Mouse (Mus musculus): ENCODE data around the gene Slc25a3. TPM values are rescaled to one million over a fixed set of nuclear protein-coding genes. Genes with fewer than 3 reads are reported as not detected.

Slc25a3 gene
- 253 and 281 TPM in 2 replicates for polyA plus RNA-seq (2012; ENCODE audit: insufficient read depth, low replicate concordance)

DNA sequence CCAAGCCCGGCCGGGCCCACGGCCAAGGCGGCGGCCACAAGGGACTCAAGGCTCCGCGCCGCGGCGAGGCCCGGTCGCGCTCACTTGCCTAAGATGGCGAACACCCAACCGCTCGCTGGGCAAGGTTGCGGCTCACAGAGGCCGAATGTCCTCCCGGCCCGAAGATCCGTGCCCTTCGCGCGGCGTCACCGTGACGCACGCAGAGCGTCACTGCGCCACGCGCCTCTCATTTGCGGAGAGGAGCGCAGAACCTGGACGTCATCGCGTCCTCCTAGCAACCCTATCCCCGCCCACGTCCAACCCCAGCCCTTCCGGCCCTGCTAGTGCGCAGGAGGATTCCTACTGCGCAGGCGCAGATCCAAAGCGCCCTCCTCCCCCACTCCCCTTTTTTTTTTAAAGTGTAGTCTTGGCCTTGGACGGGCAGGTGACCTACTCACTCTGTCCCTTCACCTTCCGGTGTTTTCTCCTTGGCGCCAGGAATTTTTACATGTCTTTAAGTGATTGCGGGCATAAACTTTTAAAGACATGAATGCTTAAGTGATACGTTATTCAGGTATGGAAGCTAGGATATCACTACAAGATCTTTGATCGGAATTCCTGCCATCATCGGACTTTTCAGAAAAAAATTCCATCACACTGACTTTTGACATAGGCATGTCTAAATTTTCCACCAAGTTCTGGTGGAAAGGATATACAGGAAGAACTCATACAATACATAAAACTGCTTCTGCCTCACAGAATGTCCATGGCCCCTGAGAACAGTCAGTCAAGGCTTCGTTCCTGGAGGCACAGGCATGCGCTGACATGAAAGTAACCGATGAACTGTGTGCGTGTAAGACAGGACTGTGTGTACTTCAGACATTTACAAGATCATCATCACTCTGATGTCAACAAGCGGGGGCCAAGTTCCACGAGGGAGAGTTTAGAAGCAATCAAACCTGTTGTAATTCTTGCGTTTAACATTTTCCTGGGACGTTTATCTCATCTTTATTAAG lies at the start of gene Slc25a3:
TSS of gene Slc25a3 (minus strand) at position 232 of the 995 bp plus-strand sequence.
- Histone ChIP-seq H3K4me1 (peaks cover 40% of the 10 kb centered on the region), H3K9me3 (no peaks in the 10 kb centered on the region), H3K27me3 (replicated peaks) (no peaks in the 10 kb centered on the region), H3K4me3 (replicated peaks) (peak within 1 kb of the TSS; percentile 96), H3K36me3 (replicated peaks; ENCODE audit: low read length) (peaks cover 31% of the 10 kb centered on the region)
- TF ChIP-seq GATA1 (IDR thresholded peaks at IDR 0.05; ENCODE audit: borderline replicate concordance, low read length), result no peak
- TF ChIP-seq FLI1 (IDR thresholded peaks at IDR 0.05; ENCODE audit: low read length), result no peak

DNA sequence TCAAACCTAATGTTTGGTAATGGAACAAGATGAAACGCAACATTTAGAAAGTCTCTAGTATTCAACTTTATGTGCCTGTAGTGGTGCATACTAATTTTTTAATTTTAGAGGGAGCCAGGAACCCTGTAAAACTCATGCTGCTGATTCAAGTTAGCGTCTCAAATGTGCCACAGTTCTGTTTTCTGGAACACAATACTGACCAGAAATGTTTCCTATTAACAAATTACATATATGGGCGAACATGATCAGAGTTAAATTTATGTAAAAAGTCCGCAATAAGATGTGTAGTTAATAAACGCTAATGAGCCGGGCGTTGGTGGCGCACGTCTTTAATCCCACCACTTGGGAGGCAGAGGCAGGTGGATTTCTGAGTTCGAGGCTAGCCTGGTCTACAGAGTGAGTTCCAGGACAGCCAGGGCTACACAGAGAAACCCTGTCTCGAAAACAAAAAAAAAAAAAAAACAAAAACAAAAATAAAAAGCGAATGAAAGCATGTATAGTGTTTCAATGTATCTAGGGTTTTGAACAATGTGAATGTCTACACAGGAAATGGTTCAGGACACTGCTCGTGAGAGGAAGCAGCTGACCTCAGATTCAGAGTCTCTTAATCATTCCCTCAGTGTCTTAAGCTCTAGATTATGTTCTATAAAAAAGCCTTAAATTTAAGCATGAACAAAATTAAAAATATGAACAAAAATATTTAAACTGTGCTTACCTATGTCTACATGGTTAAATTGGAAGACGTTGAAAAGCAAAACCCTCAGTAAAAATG lies 48.7 kb upstream of the Slc25a3 start:
- no peaks in the 10 kb centered on the region for H3K36me3 ChIP-seq (replicated peaks; ENCODE audit: low read length)
- H3K4me1 ChIP-seq, result peaks cover 38% of the 10 kb centered on the region
- H3K27me3 ChIP-seq (replicated peaks), result no peaks in the 10 kb centered on the region
- H3K4me3 ChIP-seq (replicated peaks), result peak overlapping the region; percentile 99
- H3K9me3 ChIP-seq, result no peaks in the 10 kb centered on the region
- TF ChIP-seq GATA1 (IDR thresholded peaks at IDR 0.05; ENCODE audit: borderline replicate concordance, low read length) (no peak), FLI1 (IDR thresholded peaks at IDR 0.05; ENCODE audit: low read length) (no peak)

DNA sequence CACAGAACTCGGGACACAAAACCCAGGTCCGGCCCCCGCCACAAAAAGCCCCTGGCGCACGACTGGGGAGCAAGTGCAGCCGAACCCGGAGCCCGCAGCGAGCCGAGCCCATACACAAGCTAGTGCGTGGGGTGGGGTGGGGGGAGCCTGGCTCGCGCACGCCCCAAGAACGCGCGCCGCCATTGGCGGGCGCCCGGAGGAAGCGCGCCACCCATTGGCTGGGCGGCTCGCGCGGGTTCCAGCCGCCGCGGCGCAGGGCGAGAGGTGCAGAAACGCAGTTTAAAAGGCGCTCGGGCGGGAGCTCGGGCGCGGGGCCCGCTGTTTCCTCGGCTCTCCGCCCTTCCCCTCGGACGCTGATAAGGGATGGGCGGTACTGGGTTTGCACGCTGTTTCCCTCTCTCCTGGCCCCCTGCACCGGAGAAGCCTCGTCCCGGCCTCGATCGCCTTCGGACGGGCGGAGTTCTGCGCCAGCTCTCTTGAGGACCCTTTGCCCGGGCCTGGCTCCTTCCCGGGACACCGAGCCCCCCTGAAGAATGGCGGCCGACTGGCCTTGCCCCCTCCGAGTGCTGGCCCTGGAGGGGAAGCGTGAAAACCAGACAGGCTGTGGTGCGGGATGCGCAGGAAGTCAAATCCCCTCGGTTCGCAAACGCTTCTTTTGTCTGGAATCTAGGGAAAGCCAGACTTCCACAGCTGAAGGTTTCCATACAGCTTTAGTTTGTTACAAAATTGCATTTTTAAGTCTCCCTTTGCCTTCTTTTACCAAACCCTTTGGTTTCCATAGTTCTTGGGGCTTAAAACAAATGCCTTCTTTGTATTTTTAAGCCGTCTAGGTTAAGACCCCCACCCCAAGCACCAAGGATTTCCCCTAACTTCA lies 47.8 kb upstream of the Slc25a3 start:
- Histone ChIP-seq H3K27me3 (replicated peaks) (no peaks in the 10 kb centered on the region), H3K36me3 (replicated peaks; ENCODE audit: low read length) (no peaks in the 10 kb centered on the region), H3K9me3 (no peaks in the 10 kb centered on the region), H3K4me1 (peaks cover 40% of the 10 kb centered on the region), H3K4me3 (replicated peaks) (peak overlapping the region; percentile 99)
- TF ChIP-seq FLI1 (IDR thresholded peaks at IDR 0.05; ENCODE audit: low read length) (no peak), GATA1 (IDR thresholded peaks at IDR 0.05; ENCODE audit: borderline replicate concordance, low read length) (no peak)

DNA sequence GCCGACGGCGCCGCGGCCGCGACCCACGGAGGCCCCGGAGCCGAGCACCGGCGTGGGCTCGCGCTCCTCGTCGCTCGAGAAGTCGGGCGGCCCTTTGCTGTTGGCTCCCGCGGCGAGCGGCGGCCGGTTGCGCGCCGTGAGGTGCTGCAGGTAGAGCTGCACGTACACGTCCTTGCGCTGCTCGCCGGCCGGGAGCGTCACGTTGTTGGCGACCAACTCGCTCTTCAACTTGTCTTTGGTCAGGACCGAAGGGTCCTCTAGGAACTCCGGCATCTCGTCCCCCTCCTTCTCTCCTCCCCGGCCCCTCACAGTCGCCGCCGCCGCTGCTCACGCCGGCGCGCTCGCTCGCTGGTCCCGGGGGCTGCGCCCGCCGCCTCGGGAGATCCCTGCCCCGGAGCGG lies 47.2 kb upstream of the Slc25a3 start:
- no peaks in the 10 kb centered on the region for H3K27me3 ChIP-seq (replicated peaks)
- H3K4me3 ChIP-seq (replicated peaks), result peak overlapping the region; percentile 99
- H3K9me3 ChIP-seq, result no peaks in the 10 kb centered on the region
- H3K4me1 ChIP-seq, result peaks cover 41% of the 10 kb centered on the region
- no peaks in the 10 kb centered on the region for H3K36me3 ChIP-seq (replicated peaks; ENCODE audit: low read length)
- TF ChIP-seq GATA1 (IDR thresholded peaks at IDR 0.05; ENCODE audit: borderline replicate concordance, low read length) (no peak), FLI1 (IDR thresholded peaks at IDR 0.05; ENCODE audit: low read length) (no peak)

GRCm38 (mm10) chr10:91170143-91170941 lies 46.5 kb upstream of the Slc25a3 start:
- H3K36me3 ChIP-seq (replicated peaks; ENCODE audit: low read length), result peaks cover 5% of the 10 kb centered on the region
- H3K9me3 ChIP-seq, result no peaks in the 10 kb centered on the region
- TF ChIP-seq GATA1 (IDR thresholded peaks at IDR 0.05; ENCODE audit: borderline replicate concordance, low read length) (no peak), FLI1 (IDR thresholded peaks at IDR 0.05; ENCODE audit: low read length) (no peak)
- H3K27me3 ChIP-seq (replicated peaks), result no peaks in the 10 kb centered on the region
- peak overlapping the region; percentile 99 for H3K4me3 ChIP-seq (replicated peaks)
- H3K4me1 ChIP-seq, result peaks cover 44% of the 10 kb centered on the region

DNA sequence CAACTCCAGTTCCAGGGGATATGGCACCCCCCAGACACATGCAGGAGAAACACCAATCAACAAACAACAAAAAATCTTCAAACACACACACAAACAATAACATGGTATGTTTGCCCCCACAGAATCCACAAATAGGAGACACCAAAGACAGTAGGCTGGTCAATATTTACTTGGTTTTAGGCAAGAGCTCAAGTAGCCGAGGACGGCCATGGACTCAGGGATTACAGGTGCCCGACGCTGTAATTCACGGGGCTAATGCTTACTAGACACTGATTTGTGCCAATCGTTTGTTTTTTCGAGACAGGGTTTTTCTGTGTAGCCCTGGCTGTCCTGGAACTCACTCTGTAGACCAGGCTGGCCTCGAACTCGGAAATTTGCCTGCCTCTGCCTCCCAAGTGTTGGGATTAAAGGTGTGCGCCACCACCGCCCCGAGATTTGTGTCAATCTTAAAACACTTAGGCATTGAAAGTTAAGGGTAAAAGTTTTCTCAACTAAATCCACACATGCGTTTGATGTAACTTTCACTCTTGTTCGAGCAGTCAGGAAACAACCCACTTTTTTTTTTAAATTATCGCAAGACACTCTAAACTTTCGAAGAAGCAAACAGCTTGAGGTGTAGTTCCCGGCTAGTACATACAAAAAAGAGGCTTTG lies 45.7 kb upstream of the Slc25a3 start:
- no peaks in the 10 kb centered on the region for H3K27me3 ChIP-seq (replicated peaks)
- TF ChIP-seq GATA1 (IDR thresholded peaks at IDR 0.05; ENCODE audit: borderline replicate concordance, low read length), result no peak
- no peaks in the 10 kb centered on the region for H3K9me3 ChIP-seq
- H3K4me3 ChIP-seq (replicated peaks), result peak overlapping the region; percentile 99
- peaks cover 10% of the 10 kb centered on the region for H3K36me3 ChIP-seq (replicated peaks; ENCODE audit: low read length)
- H3K4me1 ChIP-seq, result peaks cover 50% of the 10 kb centered on the region

DNA sequence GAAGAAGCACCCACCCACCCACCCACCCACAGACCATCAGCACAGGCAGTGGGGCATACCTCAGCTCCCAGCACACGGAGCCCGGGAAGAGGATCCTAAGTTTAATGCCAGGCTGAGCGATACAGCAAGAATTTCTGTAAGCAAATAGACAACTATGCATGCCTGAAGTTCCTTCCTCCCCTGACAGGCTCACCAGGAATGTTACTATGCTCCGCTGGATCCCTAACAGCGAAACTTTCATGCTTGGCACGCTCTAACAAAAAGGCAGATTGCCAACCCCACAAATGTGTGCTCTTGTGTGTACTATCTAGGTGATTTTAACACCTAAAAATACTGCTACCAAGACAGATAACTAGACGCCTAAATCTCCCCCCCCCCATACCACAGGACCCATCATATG lies 43.5 kb upstream of the Slc25a3 start:
- Histone ChIP-seq H3K4me3 (replicated peaks) (peak overlapping the region; percentile 83), H3K36me3 (replicated peaks; ENCODE audit: low read length) (peaks cover 27% of the 10 kb centered on the region), H3K27me3 (replicated peaks) (no peaks in the 10 kb centered on the region), H3K4me1 (peaks cover 67% of the 10 kb centered on the region), H3K9me3 (no peaks in the 10 kb centered on the region)
- TF ChIP-seq FLI1 (IDR thresholded peaks at IDR 0.05; ENCODE audit: low read length), result no peak

GRCm38 (mm10) chr10:91166890-91167289 lies 43.0 kb upstream of the Slc25a3 start:
- Histone ChIP-seq H3K4me1 (peaks cover 67% of the 10 kb centered on the region), H3K4me3 (replicated peaks) (peak overlapping the region; percentile 83), H3K36me3 (replicated peaks; ENCODE audit: low read length) (peaks cover 32% of the 10 kb centered on the region), H3K27me3 (replicated peaks) (no peaks in the 10 kb centered on the region), H3K9me3 (no peaks in the 10 kb centered on the region)
- TF ChIP-seq FLI1 (IDR thresholded peaks at IDR 0.05; ENCODE audit: low read length) (no peak), GATA1 (IDR thresholded peaks at IDR 0.05; ENCODE audit: borderline replicate concordance, low read length) (no peak)

Data from megakaryocyte, embryonic 14.5 days (primary cell).